Mouse (Mus musculus) limb, embryonic 14.5 days (tissue): ENCODE data around the gene Gpr171. TPM values are rescaled to one million over a fixed set of nuclear protein-coding genes. Genes with fewer than 3 reads are reported as not detected.

Source experiments
- ATAC-seq: fragments of 200-750 bp; cut with Nextera tagmentation; 2 replicates; pipeline ENCODE4 v1.8.0; 2017; ENCODE audit warnings: low read depth, moderate number of reproducible peaks, moderate TSS enrichment; ENCODE audit not compliant: low FRiP score
- DNase-seq: peaks from one replicate; pipeline ENCODE4 v3.0.0-alpha.2; 2015; ENCODE audit warnings: low spot score
- H3K27ac ChIP-seq: fragments of 300-500 bp; sonication (generic); replicated peaks from 2 replicates; pipeline ENCODE4 v1.5.1; 2014; ENCODE audit warnings: low read depth, mild to moderate bottlenecking, low read length, moderate library complexity, mixed read lengths
- H3K27me3 ChIP-seq: fragments of 300-500 bp; sonication (generic); 2 replicates; pipeline ENCODE4 v1.6.1; 2014; ENCODE audit warnings: low read length, mixed read lengths; ENCODE audit not compliant: control insufficient read depth, insufficient read depth
- H3K36me3 ChIP-seq: fragments of 300-500 bp; sonication (generic); 2 replicates; pipeline ENCODE4 v1.6.1; 2014; ENCODE audit warnings: mild to moderate bottlenecking, low read length, moderate library complexity, mixed read lengths; ENCODE audit not compliant: control insufficient read depth, insufficient read depth
- H3K4me1 ChIP-seq: fragments of 300-500 bp; sonication (generic); 2 replicates; pipeline ENCODE4 v1.6.1; 2014; ENCODE audit warnings: antibody characterized with exemption, low read length, mixed read lengths; ENCODE audit not compliant: control insufficient read depth, insufficient read depth
- H3K4me2 ChIP-seq: fragments of 300-500 bp; sonication (generic); replicated peaks from 2 replicates; pipeline ENCODE4 v1.6.1; 2014; ENCODE audit warnings: low read depth, mild to moderate bottlenecking, low read length, moderate library complexity; ENCODE audit not compliant: severe bottlenecking
- H3K4me3 ChIP-seq: fragments of 300-500 bp; sonication (generic); replicated peaks from 2 replicates; pipeline ENCODE4 v1.5.1; 2014; ENCODE audit warnings: low read length
- H3K9ac ChIP-seq: fragments of 300-500 bp; sonication (generic); 2 replicates; pipeline ENCODE4 v1.6.1; 2014; ENCODE audit warnings: mild to moderate bottlenecking, low read depth, low read length, moderate library complexity; ENCODE audit not compliant: severe bottlenecking
- H3K9me3 ChIP-seq: fragments of 300-500 bp; sonication (generic); 2 replicates; pipeline ENCODE4 v1.6.1; 2016; ENCODE audit warnings: low read length; ENCODE audit not compliant: control insufficient read depth
- POLR2A ChIP-seq: fragments of 200-500 bp; IDR thresholded peaks from 2 replicates; pipeline ENCODE4 v1.8.0; 2012; ENCODE audit warnings: inconsistent platforms, mild to moderate bottlenecking, moderate library complexity, borderline replicate concordance; ENCODE audit not compliant: insufficient read depth, insufficient read length; ENCODE audit errors: extremely low read depth
- WGBS: fragments of 180-500 bp; shearing (Covaris S2); extraction: QIAGEN DNeasy Blood & Tissue Kit; methylation state at CpG from one replicate; pipeline ENCODE4 v1.1.7; 2014; 5-methylcytosine and 5-hydroxymethylcytosine counted together
- polyA plus RNA-seq, 2 experiments: library from polyadenylated mRNA; depleted of rRNA in 1 of 2; stranded (reverse) in 1 of 2; unstranded in 1 of 2; fragments of >200 nt; fragmentation: Nextera tagmentation in 1 of 2; extraction: Ambion mirVana in 1 of 2; gene quantifications; 2 replicates each; pipeline versions ENCODE4 v1.2.1 to v1.2.3; 2012 to 2014

Gpr171 gene
- polyA plus RNA-seq, 2 experiments = 0.19 to 1.5 TPM

DNA sequence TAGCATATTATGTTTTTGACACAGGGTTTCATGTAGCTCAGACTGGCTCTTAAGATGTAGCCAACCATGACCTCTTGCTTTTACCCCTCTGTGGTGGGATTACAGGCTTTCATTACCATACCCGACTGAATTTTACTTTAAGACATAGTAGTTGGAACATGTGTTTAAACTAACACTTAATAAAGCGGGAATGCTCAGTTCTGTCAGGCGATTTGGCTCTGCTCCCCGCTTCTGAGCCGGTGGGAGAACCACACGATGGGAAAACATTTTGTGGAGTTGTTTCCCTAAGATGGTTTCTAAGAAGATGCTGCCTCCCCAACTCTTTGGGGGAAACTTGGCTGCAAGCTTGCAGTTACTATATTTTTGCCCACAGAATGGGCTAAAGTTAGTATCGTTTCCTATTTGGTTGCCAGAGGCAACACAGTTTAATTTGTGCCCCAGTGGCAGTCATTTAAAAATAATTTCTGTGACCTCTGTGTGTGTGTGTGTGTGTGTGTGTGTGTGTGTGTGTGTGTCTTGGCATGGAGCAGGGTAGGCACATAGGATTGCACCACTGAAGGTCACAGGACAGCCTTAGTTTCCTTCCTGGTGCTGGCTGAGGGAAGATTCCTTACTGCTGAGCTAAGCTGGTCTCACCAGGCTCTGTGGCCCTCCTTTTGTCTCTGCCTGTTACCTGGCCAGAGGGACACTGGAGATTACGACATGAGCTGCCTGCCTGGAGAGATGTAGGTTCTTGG, 34.9 kb downstream of the Gpr171 start:
- H3K27ac ChIP-seq = peak overlapping the region; percentile 48; the same call in 1 of the 2 replicates
- peaks cover 16% of the 10 kb centered on the region for H3K4me1 ChIP-seq
- no peaks in the 10 kb centered on the region for H3K27me3 ChIP-seq
- peak; percentile 73; the same call in 1 of the 2 replicates for ATAC-seq
- H3K9ac ChIP-seq = peak overlapping the region; percentile 7; the same call in 1 of the 2 replicates
- no peak overlapping the region for H3K4me3 ChIP-seq
- 35% methylated on average over 8 of the region's 8 CpGs for WGBS
- TF ChIP-seq POLR2A = no peak
- DNase-seq = peak; percentile 52
- H3K4me2 ChIP-seq = no peak overlapping the region
- H3K36me3 ChIP-seq = no peaks in the 10 kb centered on the region
- no peaks in the 10 kb centered on the region for H3K9me3 ChIP-seq

DNA sequence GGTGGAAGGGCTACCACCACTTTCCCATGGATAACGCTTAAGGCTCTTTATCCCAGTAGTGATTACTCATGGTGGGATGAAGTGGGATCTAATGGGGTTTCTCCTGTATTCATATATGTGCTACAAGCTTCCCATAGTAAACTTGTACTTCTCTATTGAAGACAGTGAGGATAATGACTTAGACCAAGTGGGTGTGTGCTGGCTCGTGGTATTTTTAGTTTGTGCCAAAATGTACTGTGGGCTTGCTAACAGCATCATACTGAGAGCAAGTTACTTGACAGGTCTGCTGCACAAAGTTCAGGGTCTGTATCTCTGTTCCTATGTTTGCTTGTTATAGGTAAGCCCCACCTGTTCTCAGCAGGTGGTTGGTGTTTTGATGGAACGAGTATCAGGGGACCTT, 35.7 kb downstream of the Gpr171 start:
- peaks cover 16% of the 10 kb centered on the region for H3K4me1 ChIP-seq
- DNase-seq (no peak), ATAC-seq (no peak)
- no peak overlapping the region for H3K4me2 ChIP-seq
- no peak for TF ChIP-seq POLR2A
- no peak overlapping the region for H3K27ac ChIP-seq
- H3K36me3 ChIP-seq = no peaks in the 10 kb centered on the region
- no peaks in the 10 kb centered on the region for H3K27me3 ChIP-seq
- no peak overlapping the region for H3K9ac ChIP-seq
- no peaks in the 10 kb centered on the region for H3K9me3 ChIP-seq
- H3K4me3 ChIP-seq = no peak overlapping the region
- WGBS = 74% methylated on average over 3 of the region's 3 CpGs

DNA sequence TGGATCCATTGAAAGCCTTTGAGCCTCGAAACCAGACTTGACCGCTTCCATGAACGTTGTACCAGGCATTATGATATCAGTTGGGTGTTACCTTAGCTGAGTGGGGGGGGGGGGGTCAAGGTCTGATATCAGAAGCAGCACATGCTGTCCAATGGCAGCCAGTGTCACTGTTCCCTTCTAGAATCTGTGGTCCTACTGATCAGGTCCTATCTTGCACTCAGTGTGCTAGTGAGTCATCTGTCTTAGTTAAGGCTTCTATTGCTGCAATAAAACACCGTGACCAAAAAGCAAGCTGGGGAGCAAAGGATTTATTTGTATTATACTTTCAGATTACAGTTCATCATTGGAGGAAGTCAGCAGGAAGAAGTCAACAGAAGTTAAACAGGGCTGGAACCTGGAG, 38.2 kb downstream of the Gpr171 start:
- WGBS = 89% methylated on average over 4 of the region's 4 CpGs
- Histone ChIP-seq H3K27ac (no peak overlapping the region), H3K9me3 (no peaks in the 10 kb centered on the region), H3K27me3 (no peaks in the 10 kb centered on the region), H3K9ac (no peak overlapping the region), H3K4me1 (peaks cover 16% of the 10 kb centered on the region), H3K36me3 (no peaks in the 10 kb centered on the region), H3K4me2 (no peak overlapping the region), H3K4me3 (no peak overlapping the region)
- DNase-seq (no peak), ATAC-seq (no peak)
- no peak for TF ChIP-seq POLR2A

DNA sequence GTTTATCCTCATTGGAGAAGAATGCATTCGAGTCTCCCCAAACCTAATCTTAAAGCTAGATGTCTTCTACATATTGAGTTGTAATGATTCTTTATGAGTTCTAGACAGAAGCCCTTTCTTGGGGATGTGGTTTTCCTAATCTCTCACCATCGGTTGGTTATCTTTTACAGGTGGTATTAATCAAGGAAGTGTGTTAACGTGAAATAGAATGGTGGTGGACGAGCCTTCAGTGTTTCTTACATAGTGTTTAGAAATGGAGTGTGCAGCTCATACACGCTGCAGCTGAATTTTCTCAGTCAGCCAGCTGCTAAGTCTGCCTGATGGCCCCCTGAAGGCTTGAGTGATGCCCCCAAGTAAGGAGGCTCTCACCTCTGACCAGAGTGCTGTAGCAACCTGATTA, 39.5 kb downstream of the Gpr171 start:
- ATAC-seq = no peak
- no peaks in the 10 kb centered on the region for H3K9me3 ChIP-seq
- H3K9ac ChIP-seq = no peak overlapping the region
- H3K27ac ChIP-seq = no peak overlapping the region
- H3K4me2 ChIP-seq = no peak overlapping the region
- TF ChIP-seq POLR2A = no peak
- no peaks in the 10 kb centered on the region for H3K36me3 ChIP-seq
- no peaks in the 10 kb centered on the region for H3K27me3 ChIP-seq
- H3K4me1 ChIP-seq = peaks cover 13% of the 10 kb centered on the region
- DNase-seq = no peak
- no peak overlapping the region for H3K4me3 ChIP-seq
- 37% methylated on average over 5 of the region's 5 CpGs for WGBS

DNA sequence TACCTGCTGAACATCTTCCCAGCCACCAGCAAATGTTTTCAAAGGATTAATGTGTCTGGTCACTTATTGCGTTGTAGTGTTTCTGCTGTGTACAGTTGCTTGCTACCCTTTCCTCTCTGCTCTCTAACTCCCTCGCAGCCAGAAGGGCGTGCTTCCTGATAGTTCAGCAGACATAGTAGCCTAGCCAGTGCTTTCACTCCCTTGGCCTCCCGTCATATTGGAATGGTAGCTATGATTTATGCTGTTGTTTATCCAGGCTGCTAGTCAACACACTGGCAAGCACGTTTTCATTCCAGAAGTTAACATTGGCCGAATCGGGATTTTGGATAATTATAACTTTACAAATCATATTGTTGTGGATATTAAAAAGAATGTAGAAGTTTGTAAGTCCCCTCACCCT, 41.5 kb downstream of the Gpr171 start:
- H3K27ac ChIP-seq = no peak overlapping the region
- WGBS = 78% methylated on average over 7 of the region's 7 CpGs
- no peaks in the 10 kb centered on the region for H3K9me3 ChIP-seq
- H3K27me3 ChIP-seq = no peaks in the 10 kb centered on the region
- H3K36me3 ChIP-seq = no peaks in the 10 kb centered on the region
- ATAC-seq (no peak), DNase-seq (no peak)
- H3K9ac ChIP-seq = no peak overlapping the region
- no peaks in the 10 kb centered on the region for H3K4me1 ChIP-seq
- TF ChIP-seq POLR2A = no peak
- H3K4me3 ChIP-seq = no peak overlapping the region
- no peak overlapping the region for H3K4me2 ChIP-seq

DNA sequence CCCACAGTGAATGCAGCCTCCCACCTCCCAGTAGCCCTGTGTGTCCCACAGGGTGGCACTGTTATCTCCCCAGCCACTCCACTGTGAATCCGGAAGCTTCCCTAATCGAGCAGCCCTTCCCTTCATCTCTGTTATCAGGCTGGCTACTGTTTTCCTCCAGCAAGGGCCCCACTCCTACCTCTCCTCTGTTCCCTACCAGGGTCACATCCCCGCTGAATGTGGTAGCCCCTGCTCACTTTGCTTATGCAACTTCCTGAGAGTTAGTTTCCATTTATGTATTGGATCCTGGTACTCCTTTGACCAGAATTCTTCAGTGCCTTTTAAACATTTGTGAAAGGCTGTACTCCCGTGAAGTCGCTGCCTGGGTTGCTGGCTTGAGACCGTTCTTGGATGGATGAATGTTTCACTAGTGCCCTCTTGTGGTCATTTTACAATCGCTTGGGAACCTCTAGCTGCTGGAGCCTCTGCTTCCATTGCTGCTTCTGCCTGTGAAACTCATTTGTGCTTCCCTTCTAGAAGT, 42.5 kb downstream of the Gpr171 start:
- H3K27me3 ChIP-seq = no peaks in the 10 kb centered on the region
- H3K4me2 ChIP-seq = 0 out of 2 replicates have a peak overlapping the region, but pooled peaks have one; percentile 4
- no peaks in the 10 kb centered on the region for H3K4me1 ChIP-seq
- TF ChIP-seq POLR2A = no peak
- H3K9ac ChIP-seq = no peak overlapping the region
- 4% methylated on average over 7 of the region's 7 CpGs for WGBS
- no peak overlapping the region for H3K4me3 ChIP-seq
- peak; percentile 90 for DNase-seq
- H3K36me3 ChIP-seq = no peaks in the 10 kb centered on the region
- no peaks in the 10 kb centered on the region for H3K9me3 ChIP-seq
- no peak overlapping the region for H3K27ac ChIP-seq
- ATAC-seq = peak; percentile 84
